Mouse (Mus musculus) right cerebral cortex, postnatal 25 days (tissue): ENCODE results near the gene Cbr2.
"Not testable (repeated sequence)": the region's sequence is repeated elsewhere in the genome, so short reads cannot be mapped to it uniquely, and the experiment has no call there.

Source experiments
- DNase-seq: peaks from one replicate; pipeline ENCODE4 v3.0.0; 2022

The Cbr2 gene

DNA sequence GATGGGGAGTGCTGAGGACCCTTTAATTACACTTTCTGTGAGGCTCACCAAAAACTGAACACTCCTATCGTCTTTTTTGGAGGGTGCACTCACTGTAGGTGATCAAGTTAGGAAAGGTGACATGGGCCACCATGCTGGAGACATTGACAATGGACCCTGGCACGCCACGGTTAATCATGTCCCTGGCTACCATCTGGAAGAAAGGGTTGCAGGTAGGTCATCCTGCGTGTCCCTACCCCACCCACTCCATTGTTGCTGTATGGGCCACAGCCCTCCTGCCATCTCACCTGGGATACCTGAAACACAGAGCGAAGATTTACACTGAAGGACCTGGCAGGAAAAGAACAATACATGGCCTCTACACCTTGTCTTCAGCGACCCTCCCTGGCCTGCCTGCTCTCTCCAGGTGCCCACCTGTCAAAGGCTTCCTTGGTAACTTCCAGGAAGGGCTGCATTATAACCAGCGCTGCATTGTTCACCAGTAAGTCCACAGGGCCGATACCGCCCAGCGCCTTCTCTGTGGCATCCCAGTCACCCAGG is 1.5 kb downstream of the Cbr2 start:
- no peak for DNase-seq

DNA sequence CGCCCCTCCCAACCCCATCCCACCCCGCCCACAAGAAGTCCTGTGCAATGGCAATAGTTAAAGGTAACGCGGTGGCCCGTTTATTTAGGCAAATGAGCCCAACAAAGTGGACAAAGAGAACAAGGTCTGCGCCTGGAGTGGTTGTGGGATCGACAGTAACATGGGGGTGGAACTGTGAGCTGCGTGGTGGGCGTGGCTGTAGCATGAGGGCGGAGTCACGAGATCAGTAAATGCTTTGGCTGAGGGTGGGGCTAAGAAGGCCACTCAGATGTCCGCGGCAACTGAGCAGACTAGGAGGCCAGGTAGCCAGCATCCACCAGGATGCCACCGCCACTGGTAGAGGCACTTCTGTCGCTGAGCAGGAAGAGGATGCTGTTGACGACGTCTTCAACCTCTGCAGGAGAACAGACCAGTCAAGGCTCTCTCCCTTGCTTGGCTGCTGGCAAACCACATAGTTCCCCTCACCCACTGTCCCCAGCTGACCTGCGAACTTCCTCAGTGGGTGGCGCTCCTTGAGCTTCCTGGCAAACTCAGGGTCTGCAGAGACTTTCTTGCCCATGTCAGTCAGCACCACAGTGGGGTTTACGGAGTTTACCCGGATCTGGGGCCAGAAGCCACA is 2.4 kb downstream of the Cbr2 start:
- not testable (repeated sequence) for DNase-seq

DNA sequence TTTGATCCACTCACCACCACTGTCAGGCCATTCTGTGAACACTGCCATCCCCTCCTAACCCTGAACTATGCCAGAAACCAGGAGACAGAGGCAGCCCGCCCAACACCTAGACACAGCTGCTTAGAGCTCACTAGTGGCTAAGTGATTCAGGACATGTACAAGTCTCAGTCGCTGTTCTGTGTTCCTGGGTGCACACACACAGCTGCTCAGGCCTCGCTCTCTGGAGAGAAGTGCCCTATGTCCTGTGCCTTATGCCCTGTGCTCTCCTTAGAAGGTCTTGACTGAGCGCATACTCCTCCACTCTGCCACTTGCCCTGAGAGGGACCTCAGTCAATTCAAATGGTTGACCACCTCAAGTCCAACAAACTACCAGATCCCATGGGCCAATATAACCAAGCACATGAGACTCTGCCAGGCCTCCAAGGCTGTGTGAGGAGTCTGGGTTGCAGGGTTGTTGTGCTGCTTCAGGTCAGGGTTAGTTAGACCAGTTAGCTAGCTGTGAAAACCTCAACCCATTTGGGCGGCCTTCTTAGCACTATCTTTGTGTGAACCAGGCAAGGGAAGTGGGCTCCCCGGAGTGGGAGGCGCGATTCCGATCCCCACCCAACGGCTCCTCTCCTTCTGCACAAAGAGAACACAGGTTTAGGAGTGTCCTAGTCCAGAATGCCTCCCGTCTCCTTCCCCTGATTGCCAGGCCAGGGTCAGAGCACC is 3.2 kb downstream of the Cbr2 start:
- DNase-seq = no peak

DNA sequence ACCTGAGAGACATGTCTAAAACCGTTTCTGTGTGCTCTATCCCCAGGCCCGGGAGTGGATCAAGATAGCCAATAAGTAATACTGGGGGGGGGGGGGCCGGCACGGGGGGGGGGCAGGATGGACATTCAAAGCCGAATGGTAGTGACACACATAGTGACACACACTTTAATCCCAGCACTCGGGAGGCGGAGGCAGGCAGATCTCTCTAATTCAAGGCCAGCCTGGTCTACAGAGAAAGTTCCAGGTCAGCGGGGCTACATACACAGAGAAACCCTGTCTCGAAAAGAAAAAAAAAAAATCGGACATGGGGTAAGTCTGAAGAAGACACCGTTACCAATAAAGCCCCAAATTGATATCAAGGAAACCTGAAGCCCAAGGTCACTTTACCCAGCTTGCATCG is 4.3 kb downstream of the Cbr2 start:
- DNase-seq = no peak

DNA sequence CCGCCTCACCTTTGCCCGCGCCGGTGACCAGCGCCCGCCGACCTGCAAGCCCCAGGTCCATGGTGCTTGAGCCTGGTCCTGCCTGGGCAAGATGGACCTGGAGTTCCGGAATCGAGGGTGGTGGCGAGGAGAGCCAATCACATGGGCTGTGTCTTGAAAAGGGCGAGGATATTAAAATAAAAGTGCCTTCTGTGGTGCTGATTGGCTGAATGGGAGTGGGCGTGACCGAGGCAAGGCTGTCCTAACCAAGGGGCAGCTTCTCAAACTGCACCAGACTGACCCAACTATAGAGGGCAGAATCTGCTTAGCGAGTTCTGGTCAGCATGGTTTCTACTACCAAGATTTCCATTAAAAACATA is 4.8 kb downstream of the Cbr2 start, which contains the start of gene Dcxr:
Dcxr (minus strand) TSS at position 113 of the 359 bp plus-strand sequence.
- DNase-seq = peak; percentile 57

DNA sequence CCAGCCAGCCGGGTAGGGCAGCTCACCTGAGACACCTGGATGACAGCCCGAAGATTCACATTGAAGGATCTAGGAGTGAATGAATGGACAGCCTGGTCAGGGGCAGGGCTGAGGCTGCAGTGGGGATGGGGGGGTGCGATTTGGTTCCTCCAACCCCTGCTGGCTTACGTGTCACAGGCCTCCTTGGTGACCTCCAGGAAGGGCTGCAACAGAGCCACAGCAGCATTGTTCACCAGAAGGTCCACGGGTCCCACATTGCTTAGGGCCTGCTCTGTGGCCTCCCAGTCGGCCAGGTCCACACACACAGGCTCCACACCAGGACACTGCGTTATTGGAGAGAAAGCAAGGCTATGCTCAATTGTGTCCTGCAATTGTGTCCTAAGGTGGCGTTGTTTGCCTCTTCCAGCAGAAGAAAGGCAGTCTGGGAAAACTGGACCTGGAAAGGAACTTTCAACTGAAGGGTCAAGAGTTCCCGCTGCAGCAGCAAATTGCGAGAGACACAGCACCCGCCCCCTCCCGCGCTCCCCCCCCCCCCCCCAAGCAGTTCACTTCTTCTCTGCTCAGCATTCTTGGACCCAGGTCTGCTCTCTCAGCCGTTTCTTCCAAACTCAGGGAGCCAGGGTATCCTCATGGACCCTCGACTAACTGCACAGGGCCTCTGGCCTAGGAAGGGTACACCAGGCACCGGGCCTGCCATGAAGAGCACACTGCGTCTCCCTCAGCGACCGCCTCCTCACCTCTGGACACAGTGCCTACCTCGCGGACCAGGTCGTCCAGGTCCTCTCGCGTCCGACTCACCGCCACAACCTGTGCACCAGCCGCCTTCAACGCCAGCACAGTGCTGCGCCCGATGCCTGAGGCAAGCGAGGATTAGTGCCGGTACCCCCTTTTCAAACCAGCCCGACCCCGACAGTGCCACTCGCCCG is 5.4 kb downstream of the Cbr2 start:
- DNase-seq = no peak

DNA sequence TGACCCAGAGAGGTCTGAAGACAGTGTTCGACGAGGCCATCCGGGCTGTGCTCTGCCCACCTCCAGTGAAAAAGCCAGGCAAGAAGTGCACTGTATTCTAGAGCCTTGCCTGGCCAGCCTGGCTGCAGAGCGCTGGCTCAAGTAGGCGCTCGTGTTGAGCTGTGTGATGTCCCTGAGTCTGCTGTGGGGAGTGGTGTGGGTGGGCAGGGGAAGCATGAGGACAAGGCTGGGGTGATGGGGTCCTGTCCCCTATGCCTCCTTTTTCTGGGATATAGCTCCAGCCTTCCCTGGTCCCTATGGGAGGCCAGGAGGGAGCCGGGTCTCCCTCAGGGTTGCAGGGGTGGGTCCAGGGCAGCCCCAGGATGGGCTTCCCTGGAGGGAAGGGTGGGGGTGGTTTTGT is 8.4 kb downstream of the Cbr2 start:
- DNase-seq = no peak

DNA sequence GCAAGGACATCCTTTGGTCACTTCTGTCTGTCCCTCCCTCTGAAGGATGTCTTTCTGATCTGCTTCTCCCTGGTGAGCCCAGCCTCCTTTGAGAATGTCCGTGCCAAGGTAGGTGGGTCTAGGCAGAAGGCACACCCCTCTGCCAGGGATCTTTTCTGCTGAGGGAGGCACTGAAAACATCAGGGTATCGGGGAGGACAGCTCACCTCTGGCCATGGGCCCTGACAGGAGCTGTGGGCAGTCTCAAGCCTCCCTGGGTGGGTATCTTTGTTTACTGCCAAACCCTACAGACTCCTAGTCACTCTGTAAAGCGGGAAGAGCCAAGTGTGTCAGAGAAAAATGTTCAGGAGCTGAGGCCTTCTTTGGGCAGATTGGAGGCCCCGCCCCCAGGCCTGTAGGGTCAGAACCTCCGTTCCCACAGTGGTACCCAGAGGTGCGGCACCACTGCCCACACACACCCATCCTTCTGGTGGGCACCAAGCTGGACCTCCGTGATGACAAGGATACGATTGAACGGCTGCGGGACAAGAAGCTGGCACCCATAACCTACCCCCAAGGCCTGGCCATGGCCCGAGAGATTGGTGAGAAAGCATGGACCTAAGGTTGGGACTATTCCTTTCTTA is 9.0 kb downstream of the Cbr2 start:
- DNase-seq = no peak

DNA sequence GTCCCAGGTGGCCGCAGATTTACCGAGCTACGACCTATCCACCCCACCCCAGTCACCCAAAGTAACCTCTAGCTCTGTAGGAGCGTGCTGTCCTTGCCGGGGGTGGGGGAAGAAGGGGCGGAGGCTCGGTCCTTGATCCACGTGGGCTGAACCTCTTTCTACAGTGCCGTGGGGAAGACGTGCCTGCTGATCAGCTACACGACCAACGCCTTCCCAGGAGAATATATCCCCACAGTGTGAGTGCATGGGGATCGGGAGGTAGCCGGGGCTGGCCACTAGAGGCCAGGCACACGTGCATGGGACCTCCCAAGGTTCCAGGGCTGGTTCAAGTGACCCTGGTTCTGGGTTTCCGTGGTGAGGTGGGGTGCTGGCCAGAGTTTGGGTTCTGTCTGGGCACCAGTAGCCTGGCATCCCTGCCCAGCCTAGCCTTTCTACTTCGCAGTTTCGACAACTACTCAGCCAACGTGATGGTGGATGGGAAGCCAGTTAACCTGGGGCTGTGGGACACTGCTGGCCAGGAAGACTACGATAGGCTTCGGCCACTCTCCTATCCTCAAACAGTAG is 9.8 kb downstream of the Cbr2 start:
- DNase-seq = no peak

DNA sequence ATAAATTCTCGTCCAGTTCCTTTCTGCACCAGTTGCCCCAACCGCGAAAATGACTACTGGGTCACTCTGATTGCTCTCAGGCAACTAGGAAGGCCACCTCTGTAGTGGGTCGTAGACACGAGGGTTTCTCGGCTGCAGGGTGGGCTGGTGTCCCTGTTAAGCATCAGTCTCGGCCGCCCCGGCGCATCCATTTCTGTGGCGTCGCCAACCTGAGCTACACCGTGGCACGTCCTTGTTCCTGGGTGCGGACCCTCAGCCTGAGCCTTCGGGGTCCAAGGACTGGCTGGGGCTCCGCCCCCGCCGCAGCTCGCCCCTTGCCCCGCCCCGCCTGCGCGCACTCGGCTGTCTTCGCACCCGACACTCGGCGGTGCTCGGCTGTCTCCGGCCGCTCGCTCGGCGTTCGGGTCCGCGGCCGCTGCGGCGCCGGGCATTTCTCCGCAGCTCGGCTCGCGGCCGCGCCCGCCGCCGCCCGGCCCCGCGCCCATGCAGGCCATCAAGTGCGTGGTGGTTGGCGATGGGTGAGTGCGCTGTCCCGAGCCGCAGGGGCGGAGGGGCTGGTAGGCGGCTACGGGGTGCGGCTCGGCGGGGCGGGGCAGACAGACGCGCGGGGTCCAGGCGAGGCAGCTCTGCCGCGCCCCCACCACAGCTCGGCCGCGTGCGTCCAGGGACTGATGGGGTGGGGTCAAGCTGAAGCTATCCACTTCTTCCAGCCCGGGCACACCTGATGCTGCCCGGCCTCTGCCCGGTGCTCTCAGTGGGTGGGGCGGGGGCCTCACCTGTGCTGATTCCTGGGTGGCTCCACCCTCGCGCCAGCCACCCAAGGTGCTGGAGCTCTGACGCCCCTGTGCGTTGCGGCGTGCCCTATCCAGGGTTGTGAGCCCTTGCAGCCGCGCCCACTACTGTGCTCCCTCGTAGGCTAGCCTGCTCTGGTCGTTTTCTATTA is 10.5 kb downstream of the Cbr2 start, which contains the start of gene Rac3:
Rac3 (plus strand) TSS at position 347 of the 943 bp plus-strand sequence.
- DNase-seq = peak; percentile 77

DNA sequence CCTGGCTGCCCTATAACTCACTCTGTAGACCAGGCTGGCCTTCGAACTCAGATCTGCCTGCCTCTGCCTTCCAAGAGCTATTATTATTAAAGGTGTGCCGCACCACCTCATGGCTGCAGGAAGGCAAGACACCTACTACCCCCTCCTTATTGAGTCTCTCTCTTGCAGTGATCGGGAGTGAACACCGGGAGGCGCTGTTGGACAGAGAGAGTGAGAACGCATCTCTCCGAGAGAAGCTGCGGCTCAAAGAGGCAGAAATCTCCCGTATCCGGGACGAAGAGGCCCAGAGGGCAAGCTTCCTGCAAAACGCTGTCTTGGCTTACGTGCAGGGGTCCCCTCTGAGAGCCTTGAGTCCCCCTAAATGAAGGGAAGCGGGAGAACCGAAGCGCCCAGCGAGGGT is 11.5 kb downstream of the Cbr2 start:
- DNase-seq = peak; percentile 85

DNA sequence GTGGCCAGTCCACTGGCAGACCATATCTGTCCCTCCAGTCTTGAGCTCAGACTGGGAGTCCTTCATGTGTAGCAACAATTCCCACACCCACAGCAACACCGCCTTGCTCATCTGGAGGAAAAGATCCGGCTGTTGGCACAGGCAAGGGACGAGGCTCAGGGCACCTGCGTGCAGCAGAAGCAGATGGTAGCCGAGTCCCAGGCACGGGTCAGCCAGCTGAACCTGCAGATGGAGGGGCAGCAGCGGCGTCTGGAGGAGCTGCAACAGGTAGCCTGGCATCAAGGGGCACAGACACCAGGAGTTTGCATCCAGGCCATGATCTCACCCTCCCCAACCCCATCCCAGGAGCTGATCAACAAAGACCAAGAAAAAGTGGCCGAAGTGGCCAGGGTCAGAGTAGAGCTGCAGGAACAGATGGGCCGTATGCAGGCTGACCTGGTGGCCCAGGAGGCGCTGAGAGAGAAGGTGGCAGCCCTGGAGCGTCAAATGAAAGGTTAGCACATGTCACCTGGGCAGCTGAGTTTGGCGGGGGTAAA is 12.0 kb downstream of the Cbr2 start:
- no peak for DNase-seq

DNA sequence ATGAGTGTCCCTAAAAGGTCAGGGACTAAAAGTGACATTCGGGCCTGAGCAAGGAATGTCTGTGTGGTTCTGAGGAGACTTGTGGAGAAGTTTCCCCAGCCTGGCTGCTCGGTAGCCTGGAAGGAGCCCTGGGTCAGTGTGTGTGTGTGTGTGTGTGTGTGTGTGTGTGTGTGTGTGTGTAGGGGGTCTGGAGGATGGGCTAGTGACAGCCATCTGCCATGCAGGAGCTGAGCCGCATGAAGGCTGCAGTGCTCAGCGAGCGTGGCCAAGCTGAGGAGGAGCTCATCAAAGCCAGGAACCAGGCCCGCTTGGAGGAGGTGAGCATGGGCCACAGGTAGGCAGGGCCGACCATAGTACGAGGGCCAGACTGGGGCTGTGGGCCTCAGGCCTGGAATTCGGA is 12.7 kb downstream of the Cbr2 start:
- no peak for DNase-seq

DNA sequence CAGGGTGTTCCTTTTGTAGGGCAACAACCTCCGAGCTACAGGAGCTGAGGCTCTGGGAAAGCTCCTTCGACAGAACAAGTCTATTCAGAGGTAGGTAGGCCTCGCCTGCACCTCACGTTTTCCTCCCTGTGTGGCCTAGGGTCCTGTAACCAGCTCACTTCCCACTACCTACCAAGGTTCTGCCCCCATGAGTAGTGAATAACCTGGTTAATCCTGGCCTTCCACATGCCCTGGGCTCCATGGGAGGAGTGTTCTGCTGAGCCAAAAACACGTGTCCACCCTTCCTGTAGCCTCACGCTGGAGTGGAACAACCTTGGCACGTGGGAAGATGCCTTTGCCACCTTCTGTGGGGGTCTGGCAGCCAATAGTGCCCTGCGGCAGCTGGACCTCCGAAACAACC is 16.8 kb downstream of the Cbr2 start:
- DNase-seq = no peak

DNA sequence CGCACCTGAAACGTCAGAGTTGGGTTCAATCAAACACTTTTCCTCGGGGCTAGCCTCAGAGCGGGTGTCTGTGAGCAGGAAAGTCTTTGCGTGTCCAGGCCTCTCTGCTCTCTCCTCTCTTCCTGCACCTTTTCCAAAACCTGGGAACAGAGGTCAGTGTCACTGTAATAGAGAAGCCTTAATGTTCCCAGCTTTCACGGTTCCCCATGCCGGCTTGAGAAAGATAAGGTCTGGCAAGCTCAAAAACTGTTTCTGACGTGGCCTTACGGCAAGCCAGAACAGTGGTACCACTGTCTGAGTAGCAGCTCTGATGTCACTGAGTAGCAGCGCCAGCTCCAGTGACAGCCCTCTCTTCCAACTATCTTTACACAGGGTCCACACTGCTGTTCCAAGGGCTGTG is 17.4 kb downstream of the Cbr2 start:
- DNase-seq = no peak

DNA sequence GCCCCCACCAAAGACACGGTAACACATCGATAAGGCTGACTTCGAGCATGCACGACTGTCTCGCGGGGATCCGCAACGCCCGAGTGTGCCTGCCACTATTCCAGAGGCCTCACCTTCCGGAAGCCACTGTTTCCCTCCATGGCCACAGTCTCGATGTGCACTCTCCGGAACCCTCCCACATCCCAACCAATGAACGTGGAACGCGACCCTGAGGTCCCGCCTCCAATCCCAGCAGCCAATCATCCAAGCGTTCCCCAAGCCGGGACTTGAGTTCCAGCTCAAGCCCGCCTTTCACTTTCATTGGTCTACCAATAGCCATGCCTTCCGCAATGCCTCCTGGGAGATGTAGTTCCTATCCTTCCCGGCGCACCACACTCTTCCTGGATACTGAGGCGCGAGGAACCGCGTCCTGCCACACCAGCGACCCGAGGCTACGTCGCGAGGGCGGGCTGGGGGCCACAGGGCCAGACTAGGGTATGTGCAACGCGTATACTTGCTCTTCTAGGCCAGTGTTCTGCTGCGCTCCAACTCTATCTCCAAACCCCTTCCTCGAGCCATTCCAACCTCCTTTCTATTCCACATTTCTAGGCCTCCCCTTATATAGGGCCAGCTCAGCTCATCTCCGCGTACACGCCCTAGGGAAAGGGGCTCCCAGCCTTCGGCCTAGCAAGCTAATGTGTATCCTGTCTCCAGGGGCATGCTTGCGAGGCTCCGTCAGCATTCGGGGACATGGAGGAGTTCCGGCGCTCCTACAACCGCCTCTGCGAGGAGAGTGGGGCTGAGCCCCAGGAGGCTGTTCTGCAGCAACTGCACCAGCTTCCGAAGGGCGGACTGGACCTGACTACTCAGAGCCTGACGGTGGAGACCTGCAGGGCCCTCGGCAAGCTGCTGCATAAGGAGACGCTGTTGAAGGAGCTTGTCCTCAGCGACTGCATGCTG is 18.1 kb downstream of the Cbr2 start, which contains the start of the genes Cenpx and Lrrc45:
Cenpx (minus strand) TSS at position 159 of the 939 bp plus-strand sequence.
Lrrc45 (plus strand) TSS at position 346 of the 939 bp plus-strand sequence.
- peak; percentile 98 for DNase-seq

DNA sequence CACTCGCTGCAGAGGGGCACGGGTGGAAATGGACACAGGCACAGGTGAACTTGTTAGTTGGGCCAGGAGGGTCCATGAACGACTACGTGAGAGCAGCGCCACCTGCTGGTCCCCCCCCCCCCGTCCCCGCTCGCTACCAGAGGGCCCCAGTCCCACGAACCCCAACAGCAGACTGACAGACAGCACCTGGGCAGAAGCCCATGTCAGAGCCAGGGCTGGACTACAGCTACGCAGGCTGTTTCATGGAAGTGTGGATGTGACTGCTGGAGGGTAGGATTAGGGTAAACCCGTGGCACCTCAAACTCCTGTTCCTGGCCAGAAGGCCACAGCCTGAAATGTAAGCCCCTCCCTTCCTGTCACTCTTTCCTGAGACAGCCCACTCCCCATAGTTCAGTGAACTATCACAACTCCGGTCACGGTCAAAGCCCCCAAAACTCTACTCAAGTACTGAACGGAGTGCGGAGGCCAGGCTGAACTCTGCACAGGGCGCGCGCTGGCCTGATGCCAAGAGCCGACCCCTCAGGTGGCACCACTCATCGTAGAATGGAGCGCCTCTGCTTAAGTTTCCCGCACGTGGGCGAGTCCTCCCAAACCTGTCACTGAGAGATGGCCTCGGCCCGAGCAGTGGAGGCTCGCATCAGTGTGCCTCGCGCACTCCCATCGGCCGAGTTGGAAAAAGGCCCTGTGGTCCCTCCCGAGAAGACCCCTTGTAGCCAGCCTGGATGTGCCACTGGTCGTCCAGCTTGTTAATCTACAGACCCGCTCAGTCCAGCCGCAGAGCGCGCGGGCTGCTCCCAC is 18.9 kb downstream of the Cbr2 start:
- no peak for DNase-seq

DNA sequence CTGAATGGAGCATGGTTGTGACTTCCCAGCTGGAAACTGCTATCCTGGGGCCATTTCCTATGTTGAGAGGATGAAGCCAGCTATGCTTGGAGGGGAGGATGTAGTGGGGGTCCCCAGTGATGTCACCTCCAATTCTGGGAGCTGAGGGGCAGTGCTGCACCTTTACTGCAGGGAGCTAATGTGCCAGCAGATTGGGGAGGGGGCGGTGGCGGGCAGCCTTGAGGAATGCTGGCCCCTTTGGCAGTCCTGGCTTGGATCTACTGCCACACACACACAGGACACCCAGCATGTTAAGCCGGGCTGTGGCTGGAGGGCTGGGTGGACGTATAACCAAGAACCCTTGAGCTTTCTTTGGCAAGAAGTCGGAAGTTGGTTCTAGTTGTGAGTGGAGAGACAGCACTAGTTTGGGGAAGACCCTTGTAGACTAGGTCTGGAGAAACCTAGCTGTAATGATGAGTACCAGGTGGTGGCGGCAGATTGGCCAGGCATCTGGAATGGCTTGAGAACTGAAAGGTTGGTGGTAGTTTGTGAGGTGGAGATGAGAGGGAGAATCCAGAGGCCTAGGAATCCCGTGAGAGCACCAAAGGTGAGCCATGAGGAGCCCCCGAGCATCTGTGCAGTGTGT is 19.8 kb downstream of the Cbr2 start:
- DNase-seq = no peak
